Mouse (Mus musculus): ENCODE measurements around the gene Chl1.

- TF ChIP-seq POLR2A (IDR thresholded peaks at IDR 0.05; ENCODE audit: borderline replicate concordance, insufficient read depth, low read length) (no peak), CTCF (IDR thresholded peaks at IDR 0.05; ENCODE audit: borderline replicate concordance, insufficient read depth, low read depth, low read length) (no peak)
Observed at GRCm38 (mm10) chr6:103659173-103659572, 148.8 kb downstream of the Chl1 start.

Data from cerebellum, adult 2 months (tissue).